Mouse (Mus musculus) forebrain, embryonic 13.5 days (tissue): Measurements from ENCODE around the gene 4930564D02Rik. TPM values are rescaled to one million over a fixed set of nuclear protein-coding genes. Genes with fewer than 3 reads are reported as not detected.
A peak's percentile ranks its signal among the peaks of the same experiment; 100 is the strongest.

ENCODE experiments used
- ATAC-seq: fragments of 200-750 bp; cut with Nextera tagmentation; 2 replicates; pipeline ENCODE4 v1.8.0; 2017
- H3K27ac ChIP-seq: fragments of 300-500 bp; sonication (generic); 2 replicates; pipeline ENCODE4 v1.5.1; 2015; ENCODE audit warnings: inconsistent platforms, mild to moderate bottlenecking, moderate library complexity
- H3K27me3 ChIP-seq: fragments of 300-500 bp; sonication (generic); 2 replicates; pipeline ENCODE4 v1.6.1; 2015; ENCODE audit warnings: mild to moderate bottlenecking, inconsistent platforms
- H3K36me3 ChIP-seq: fragments of 300-500 bp; sonication (generic); 2 replicates; pipeline ENCODE4 v1.6.1; 2015; ENCODE audit warnings: mild to moderate bottlenecking, inconsistent platforms; ENCODE audit not compliant: poor library complexity, severe bottlenecking
- H3K4me1 ChIP-seq: fragments of 300-500 bp; sonication (generic); 2 replicates; pipeline ENCODE4 v1.6.1; 2015; ENCODE audit warnings: inconsistent platforms
- H3K4me2 ChIP-seq: fragments of 300-500 bp; sonication (generic); 2 replicates; pipeline ENCODE4 v1.6.1; 2015; ENCODE audit warnings: inconsistent platforms, mild to moderate bottlenecking, moderate library complexity
- H3K4me3 ChIP-seq: fragments of 300-500 bp; sonication (generic); 2 replicates; pipeline ENCODE4 v1.5.1; 2015; ENCODE audit warnings: mild to moderate bottlenecking, inconsistent platforms
- H3K9ac ChIP-seq: fragments of 300-500 bp; sonication (generic); 2 replicates; pipeline ENCODE4 v1.6.1; 2015; ENCODE audit warnings: mild to moderate bottlenecking, inconsistent platforms
- H3K9me3 ChIP-seq: fragments of 300-500 bp; sonication (generic); replicated peaks from 2 replicates; pipeline ENCODE4 v1.6.1; 2016; ENCODE audit warnings: inconsistent platforms
- WGBS: fragments of 180-500 bp; shearing (Covaris S2); methylation state at CpG from one replicate; pipeline ENCODE4 v1.1.7; 2015; 5-methylcytosine and 5-hydroxymethylcytosine counted together
- polyA plus RNA-seq: library from polyadenylated mRNA; unstranded; fragments of >200 nt; fragmentation: Nextera tagmentation; extraction: Ambion mirVana; gene quantifications from 2 replicates; pipeline ENCODE4 v1.2.1, GENCODE M21; 2015

4930564D02Rik gene
- polyA plus RNA-seq, 1 experiment from 2014 or later = not detected

- Histone ChIP-seq H3K4me2 (no peak overlapping the region), H3K27ac (no peak overlapping the region), H3K9ac (no peak overlapping the region), H3K4me1 (peaks cover 53% of the 10 kb centered on the region), H3K4me3 (no peak overlapping the region), H3K36me3 (no peaks in the 10 kb centered on the region), H3K9me3 (no peaks in the 10 kb centered on the region), H3K27me3 (no peaks in the 10 kb centered on the region)
- WGBS = 92% methylated on average over 5 of the region's 5 CpGs
- ATAC-seq = no peak
Observed at GRCm38 (mm10) chr3:105046870-105047269, 19.8 kb upstream of the 4930564D02Rik start.

GRCm38 (mm10) chr3:105047616-105048015 is 19.0 kb upstream of the 4930564D02Rik start:
- Histone ChIP-seq H3K4me1 (peaks cover 55% of the 10 kb centered on the region), H3K9ac (no peak overlapping the region), H3K27ac (no peak overlapping the region), H3K9me3 (no peaks in the 10 kb centered on the region), H3K27me3 (no peaks in the 10 kb centered on the region), H3K4me2 (no peak overlapping the region), H3K36me3 (no peaks in the 10 kb centered on the region), H3K4me3 (no peak overlapping the region)
- 88% methylated on average over 8 of the region's 8 CpGs for whole genome bisulfite sequencing
- ATAC-seq = no peak

- Histone ChIP-seq H3K9me3 (no peaks in the 10 kb centered on the region), H3K27ac (no peak overlapping the region), H3K4me3 (no peak overlapping the region), H3K36me3 (no peaks in the 10 kb centered on the region), H3K9ac (no peak overlapping the region), H3K27me3 (no peaks in the 10 kb centered on the region), H3K4me1 (peaks cover 51% of the 10 kb centered on the region), H3K4me2 (no peak overlapping the region)
- ATAC-seq = no peak
- 84% methylated on average over 6 of the region's 6 CpGs for WGBS
Observed at GRCm38 (mm10) chr3:105049848-105050247, 16.8 kb upstream of the 4930564D02Rik start.

- Histone ChIP-seq H3K27ac (no peak overlapping the region), H3K27me3 (no peaks in the 10 kb centered on the region), H3K9me3 (no peaks in the 10 kb centered on the region), H3K36me3 (no peaks in the 10 kb centered on the region), H3K9ac (peak overlapping the region; percentile 90), H3K4me3 (peak overlapping the region; percentile 89), H3K4me1 (peaks cover 45% of the 10 kb centered on the region), H3K4me2 (peak overlapping the region; percentile 78)
- no peak for ATAC-seq
- WGBS = 70% methylated on average over 2 of the region's 2 CpGs
Observed at GRCm38 (mm10) chr3:105051103-105051502, 15.5 kb upstream of the 4930564D02Rik start.

- H3K4me2 ChIP-seq = peak overlapping the region; percentile 78
- H3K27ac ChIP-seq = peak overlapping the region; percentile 87
- WGBS = under 1% methylated on average over 37 of the region's 37 CpGs
- peak; percentile 71 for ATAC-seq
- peak overlapping the region; percentile 89 for H3K4me3 ChIP-seq
- H3K4me1 ChIP-seq = peaks cover 44% of the 10 kb centered on the region
- H3K9ac ChIP-seq = peak overlapping the region; percentile 90
- no peaks in the 10 kb centered on the region for H3K36me3 ChIP-seq
- H3K9me3 ChIP-seq = no peaks in the 10 kb centered on the region
- H3K27me3 ChIP-seq = no peaks in the 10 kb centered on the region
Observed at GRCm38 (mm10) chr3:105052171-105052936, 14.3 kb upstream of the 4930564D02Rik start.

GRCm38 (mm10) chr3:105052937-105053697 is 13.5 kb upstream of the 4930564D02Rik start, which contains the start of gene Cttnbp2nl:
Gene Cttnbp2nl, minus strand, starts transcription at chr3:105053146.
- Histone ChIP-seq H3K27me3 (no peaks in the 10 kb centered on the region), H3K9me3 (no peaks in the 10 kb centered on the region), H3K27ac (peak within 1 kb of the TSS; percentile 87), H3K36me3 (no peaks in the 10 kb centered on the region), H3K4me3 (peak within 1 kb of the TSS; percentile 89), H3K4me2 (peak within 1 kb of the TSS; percentile 78), H3K4me1 (peaks cover 37% of the 10 kb centered on the region), H3K9ac (peak within 1 kb of the TSS; percentile 90)
- WGBS = 2% methylated on average over 31 of the region's 31 CpGs
- ATAC-seq = peak; percentile 100

- Histone ChIP-seq H3K4me1 (peaks cover 36% of the 10 kb centered on the region), H3K4me3 (peak overlapping the region; percentile 89), H3K36me3 (no peaks in the 10 kb centered on the region), H3K9ac (peak overlapping the region; percentile 90), H3K9me3 (no peaks in the 10 kb centered on the region), H3K4me2 (peak overlapping the region; percentile 71), H3K27me3 (no peaks in the 10 kb centered on the region), H3K27ac (0 out of 2 replicates have a peak overlapping the region, but pooled peaks have one; percentile 37)
- ATAC-seq = no peak
- WGBS = 80% methylated on average over 4 of the region's 4 CpGs
Observed at GRCm38 (mm10) chr3:105053698-105054001, 13.0 kb upstream of the 4930564D02Rik start.

GRCm38 (mm10) chr3:105054952-105055351 is 11.7 kb upstream of the 4930564D02Rik start:
- H3K4me1 ChIP-seq = peaks cover 28% of the 10 kb centered on the region
- no peak overlapping the region for H3K4me3 ChIP-seq
- no peak overlapping the region for H3K4me2 ChIP-seq
- ATAC-seq = no peak
- H3K36me3 ChIP-seq = no peaks in the 10 kb centered on the region
- 54% methylated on average over 7 of the region's 7 CpGs for WGBS
- no peak overlapping the region for H3K9ac ChIP-seq
- no peak overlapping the region for H3K27ac ChIP-seq
- H3K27me3 ChIP-seq = peaks cover 3% of the 10 kb centered on the region; the same call in 1 of the 2 replicates
- H3K9me3 ChIP-seq = no peaks in the 10 kb centered on the region

GRCm38 (mm10) chr3:105055666-105056065 is 11.0 kb upstream of the 4930564D02Rik start:
- Histone ChIP-seq H3K4me1 (peaks cover 23% of the 10 kb centered on the region), H3K9me3 (no peaks in the 10 kb centered on the region), H3K36me3 (no peaks in the 10 kb centered on the region), H3K27me3 (peaks cover 7% of the 10 kb centered on the region; the same call in 1 of the 2 replicates), H3K4me2 (no peak overlapping the region), H3K4me3 (no peak overlapping the region), H3K27ac (no peak overlapping the region), H3K9ac (no peak overlapping the region)
- ATAC-seq = no peak
- 84% methylated on average over 4 of the region's 4 CpGs for WGBS

- peak; percentile 72 for ATAC-seq
- WGBS = 16% methylated on average over 25 of the region's 25 CpGs
- peak overlapping the region; percentile 25 for H3K4me3 ChIP-seq
- H3K27ac ChIP-seq = no peak overlapping the region
- H3K36me3 ChIP-seq = no peaks in the 10 kb centered on the region
- H3K9ac ChIP-seq = peak overlapping the region; percentile 49
- peaks cover 8% of the 10 kb centered on the region; the same call in 1 of the 2 replicates for H3K27me3 ChIP-seq
- H3K4me2 ChIP-seq = peak overlapping the region; percentile 59
- no peaks in the 10 kb centered on the region for H3K9me3 ChIP-seq
- peaks cover 4% of the 10 kb centered on the region; the same call in 1 of the 2 replicates for H3K4me1 ChIP-seq
Observed at GRCm38 (mm10) chr3:105058627-105059513, 7.8 kb upstream of the 4930564D02Rik start.

- Histone ChIP-seq H3K27me3 (peaks cover 8% of the 10 kb centered on the region; the same call in 1 of the 2 replicates), H3K9me3 (no peaks in the 10 kb centered on the region), H3K4me3 (no peak overlapping the region), H3K4me1 (peaks cover 4% of the 10 kb centered on the region; the same call in 1 of the 2 replicates), H3K36me3 (no peaks in the 10 kb centered on the region), H3K4me2 (no peak overlapping the region), H3K27ac (no peak overlapping the region), H3K9ac (no peak overlapping the region)
- 86% methylated on average over 7 of the region's 7 CpGs for WGBS
- no peak for ATAC-seq
Observed at GRCm38 (mm10) chr3:105059911-105060310, 6.7 kb upstream of the 4930564D02Rik start.
